Mouse (Mus musculus): ENCODE measurements around the gene C030005K15Rik.

DNA sequence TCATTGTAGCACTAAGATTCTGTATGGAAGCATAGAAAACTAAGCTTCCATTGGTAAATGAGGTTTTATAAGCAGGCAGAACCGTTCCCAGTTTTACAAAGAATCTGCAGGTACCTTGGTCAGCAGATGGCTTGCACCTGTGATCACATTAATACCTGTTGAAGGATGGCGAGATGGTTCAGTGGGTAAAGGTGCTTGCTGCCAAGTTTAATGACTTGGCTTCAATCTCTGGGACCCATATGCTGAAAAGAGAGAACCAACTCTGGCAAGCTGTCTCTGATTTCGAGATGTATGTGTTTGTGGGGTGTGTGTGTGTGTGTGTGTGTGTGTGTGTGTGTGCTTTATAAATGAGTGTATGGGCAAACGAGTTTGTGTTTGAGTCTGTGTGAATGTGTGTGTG, 27.3 kb upstream of the C030005K15Rik start:
- TF ChIP-seq CTCF (IDR thresholded peaks at IDR 0.05; ENCODE audit: borderline replicate concordance, control insufficient read depth, extremely low read depth, insufficient read depth, low read length, poor library complexity), result no peak
- TF ChIP-seq POLR2A (IDR thresholded peaks at IDR 0.05; ENCODE audit: control insufficient read depth, extremely low read depth, insufficient read depth, low read length, poor library complexity), result no peak

Data from thymus, adult 2 months (tissue).